Mouse (Mus musculus) kidney, embryonic 15.5 days (tissue): ENCODE data around the gene Mcrip2. TPM values are rescaled to one million over a fixed set of nuclear protein-coding genes. Genes with fewer than 3 reads are reported as not detected.

Source experiments
- ATAC-seq: fragments of 200-750 bp; cut with Nextera tagmentation; replicated peaks from 2 replicates; pipeline ENCODE4 v1.8.0; 2017; ENCODE audit warnings: moderate TSS enrichment; ENCODE audit not compliant: low FRiP score
- H3K27ac ChIP-seq: fragments of 300-500 bp; sonication (generic); 2 replicates; pipeline ENCODE4 v1.5.1; 2015; ENCODE audit warnings: mild to moderate bottlenecking, inconsistent platforms
- H3K27me3 ChIP-seq: fragments of 300-500 bp; sonication (generic); 2 replicates; pipeline ENCODE4 v1.6.1; 2015; ENCODE audit warnings: inconsistent platforms
- H3K36me3 ChIP-seq: fragments of 300-500 bp; sonication (generic); 2 replicates; pipeline ENCODE4 v1.6.1; 2015; ENCODE audit warnings: inconsistent platforms
- H3K4me1 ChIP-seq: fragments of 300-500 bp; sonication (generic); 2 replicates; pipeline ENCODE4 v1.6.1; 2015; ENCODE audit warnings: inconsistent platforms
- H3K4me2 ChIP-seq: fragments of 300-500 bp; sonication (generic); 2 replicates; pipeline ENCODE4 v1.6.1; 2015; ENCODE audit warnings: moderate library complexity, mild to moderate bottlenecking, inconsistent platforms
- H3K4me3 ChIP-seq: fragments of 300-500 bp; sonication (generic); replicated peaks from 2 replicates; pipeline ENCODE4 v1.5.1; 2015; ENCODE audit warnings: mild to moderate bottlenecking, inconsistent platforms
- H3K9ac ChIP-seq: fragments of 300-500 bp; sonication (generic); 2 replicates; pipeline ENCODE4 v1.6.1; 2015; ENCODE audit warnings: mild to moderate bottlenecking, inconsistent platforms
- H3K9me3 ChIP-seq: fragments of 300-500 bp; sonication (generic); replicated peaks from 2 replicates; pipeline ENCODE4 v1.6.1; 2016; ENCODE audit warnings: inconsistent platforms
- WGBS: fragments of 180-500 bp; shearing (Covaris S2); methylation state at CpG from one replicate; pipeline ENCODE4 v1.1.7; 2015; ENCODE audit warnings: mixed read lengths; 5-methylcytosine and 5-hydroxymethylcytosine counted together
- polyA plus RNA-seq: library from polyadenylated mRNA; unstranded; fragments of >200 nt; fragmentation: Nextera tagmentation; extraction: Ambion mirVana; gene quantifications from 2 replicates; pipeline ENCODE4 v1.2.1, GENCODE M21; 2015

Mcrip2 gene
- polyA plus RNA-seq = 54.9 and 55.1 TPM in 2 replicates

- peak; percentile 84 for ATAC-seq
- WGBS = under 1% methylated on average over 24 of the region's 24 CpGs
- Histone ChIP-seq H3K4me2 (peak within 1 kb of the TSS; percentile 96), H3K4me3 (peak within 1 kb of the TSS; percentile 82), H3K27me3 (no peaks in the 10 kb centered on the region), H3K4me1 (peaks cover 28% of the 10 kb centered on the region), H3K9me3 (no peaks in the 10 kb centered on the region), H3K36me3 (peaks cover 10% of the 10 kb centered on the region), H3K27ac (peak within 1 kb of the TSS; percentile 86), H3K9ac (peak within 1 kb of the TSS; percentile 70)
Observed at GRCm38 (mm10) chr17:25868601-25869191, at the start of gene Mcrip2. Gene Mcrip2, minus strand, starts transcription at chr17:25868764.

- 79% methylated on average over 9 of the region's 9 CpGs for WGBS
- H3K4me1 ChIP-seq = peaks cover 41% of the 10 kb centered on the region
- H3K9ac ChIP-seq = peak overlapping the region; percentile 93
- ATAC-seq = no peak
- no peaks in the 10 kb centered on the region for H3K9me3 ChIP-seq
- no peak overlapping the region for H3K27ac ChIP-seq
- no peaks in the 10 kb centered on the region for H3K36me3 ChIP-seq
- H3K4me3 ChIP-seq = peak overlapping the region; percentile 99
- no peaks in the 10 kb centered on the region for H3K27me3 ChIP-seq
- peak overlapping the region; percentile 86 for H3K4me2 ChIP-seq
Observed at GRCm38 (mm10) chr17:25918037-25918750, 49.6 kb upstream of the Mcrip2 start.

- ATAC-seq = no peak
- 85% methylated on average over 8 of the region's 8 CpGs for WGBS
- Histone ChIP-seq H3K9ac (no peak overlapping the region), H3K4me3 (no peak overlapping the region), H3K9me3 (no peaks in the 10 kb centered on the region), H3K36me3 (no peaks in the 10 kb centered on the region), H3K4me1 (peaks cover 41% of the 10 kb centered on the region), H3K27me3 (no peaks in the 10 kb centered on the region), H3K27ac (no peak overlapping the region), H3K4me2 (no peak overlapping the region)
Observed at GRCm38 (mm10) chr17:25916931-25917647, 48.5 kb upstream of the Mcrip2 start.

GRCm38 (mm10) chr17:25914295-25914694, 45.7 kb upstream of the Mcrip2 start:
- Histone ChIP-seq H3K27ac (peak overlapping the region; percentile 46; the same call in 1 of the 2 replicates), H3K9me3 (no peaks in the 10 kb centered on the region), H3K9ac (no peak overlapping the region), H3K4me2 (no peak overlapping the region), H3K27me3 (no peaks in the 10 kb centered on the region), H3K36me3 (no peaks in the 10 kb centered on the region), H3K4me3 (no peak overlapping the region), H3K4me1 (peaks cover 33% of the 10 kb centered on the region)
- ATAC-seq = no peak
- WGBS = 81% methylated on average over 4 of the region's 4 CpGs

- Histone ChIP-seq H3K9ac (no peak overlapping the region), H3K4me2 (no peak overlapping the region), H3K27me3 (no peaks in the 10 kb centered on the region), H3K4me3 (no peak overlapping the region), H3K4me1 (peaks cover 31% of the 10 kb centered on the region), H3K27ac (peak overlapping the region; percentile 46; the same call in 1 of the 2 replicates), H3K36me3 (no peaks in the 10 kb centered on the region), H3K9me3 (no peaks in the 10 kb centered on the region)
- 84% methylated on average over 1 of the region's 1 CpGs for WGBS
- ATAC-seq = no peak
Observed at GRCm38 (mm10) chr17:25913877-25914275, 45.3 kb upstream of the Mcrip2 start.

- H3K9me3 ChIP-seq = no peaks in the 10 kb centered on the region
- ATAC-seq = no peak
- no peak overlapping the region for H3K4me2 ChIP-seq
- H3K36me3 ChIP-seq = no peaks in the 10 kb centered on the region
- 82% methylated on average over 14 of the region's 14 CpGs for WGBS
- H3K4me3 ChIP-seq = no peak overlapping the region
- H3K27me3 ChIP-seq = no peaks in the 10 kb centered on the region
- H3K27ac ChIP-seq = no peak overlapping the region
- H3K4me1 ChIP-seq = peaks cover 26% of the 10 kb centered on the region
- H3K9ac ChIP-seq = no peak overlapping the region
Observed at GRCm38 (mm10) chr17:25913186-25913876, 44.8 kb upstream of the Mcrip2 start.

- H3K4me2 ChIP-seq = no peak overlapping the region
- no peak overlapping the region for H3K4me3 ChIP-seq
- no peaks in the 10 kb centered on the region for H3K36me3 ChIP-seq
- H3K4me1 ChIP-seq = peaks cover 18% of the 10 kb centered on the region; the same call in 1 of the 2 replicates
- WGBS = 87% methylated on average over 4 of the region's 4 CpGs
- H3K27ac ChIP-seq = no peak overlapping the region
- H3K9ac ChIP-seq = no peak overlapping the region
- H3K9me3 ChIP-seq = no peaks in the 10 kb centered on the region
- H3K27me3 ChIP-seq = no peaks in the 10 kb centered on the region
- no peak for ATAC-seq
Observed at GRCm38 (mm10) chr17:25911816-25912215, 43.3 kb upstream of the Mcrip2 start.

- Histone ChIP-seq H3K9ac (no peak overlapping the region), H3K9me3 (no peaks in the 10 kb centered on the region), H3K4me2 (no peak overlapping the region), H3K36me3 (0 out of 2 replicates have a peak, but pooled peaks cover 6% of the 10 kb centered on the region), H3K27me3 (no peaks in the 10 kb centered on the region), H3K4me1 (no peaks in the 10 kb centered on the region), H3K4me3 (no peak overlapping the region), H3K27ac (no peak overlapping the region)
- WGBS = 83% methylated on average over 2 of the region's 2 CpGs
- ATAC-seq = no peak
Observed at GRCm38 (mm10) chr17:25907640-25908039, 39.1 kb upstream of the Mcrip2 start.

- no peaks in the 10 kb centered on the region for H3K27me3 ChIP-seq
- H3K9ac ChIP-seq = no peak overlapping the region
- no peak overlapping the region for H3K27ac ChIP-seq
- no peaks in the 10 kb centered on the region for H3K9me3 ChIP-seq
- WGBS = 85% methylated on average over 3 of the region's 3 CpGs
- ATAC-seq = no peak
- H3K36me3 ChIP-seq = peaks cover 20% of the 10 kb centered on the region
- H3K4me1 ChIP-seq = no peaks in the 10 kb centered on the region
- H3K4me3 ChIP-seq = no peak overlapping the region
- H3K4me2 ChIP-seq = no peak overlapping the region
Observed at GRCm38 (mm10) chr17:25903061-25903460, 34.5 kb upstream of the Mcrip2 start.

GRCm38 (mm10) chr17:25900193-25900592, 31.6 kb upstream of the Mcrip2 start:
- H3K27ac ChIP-seq = no peak overlapping the region
- no peaks in the 10 kb centered on the region for H3K27me3 ChIP-seq
- H3K4me2 ChIP-seq = no peak overlapping the region
- peaks cover 14% of the 10 kb centered on the region for H3K36me3 ChIP-seq
- no peak for ATAC-seq
- peaks cover 17% of the 10 kb centered on the region for H3K4me1 ChIP-seq
- 91% methylated on average over 1 of the region's 1 CpGs for whole genome bisulfite sequencing
- H3K4me3 ChIP-seq = no peak overlapping the region
- no peaks in the 10 kb centered on the region for H3K9me3 ChIP-seq
- no peak overlapping the region for H3K9ac ChIP-seq

GRCm38 (mm10) chr17:25895891-25896290, 27.3 kb upstream of the Mcrip2 start:
- no peaks in the 10 kb centered on the region for H3K27me3 ChIP-seq
- no peak overlapping the region for H3K4me3 ChIP-seq
- H3K4me1 ChIP-seq = peaks cover 20% of the 10 kb centered on the region
- 51% methylated on average over 12 of the region's 12 CpGs for WGBS
- no peak overlapping the region for H3K4me2 ChIP-seq
- H3K9me3 ChIP-seq = no peaks in the 10 kb centered on the region
- H3K36me3 ChIP-seq = peaks cover 11% of the 10 kb centered on the region
- no peak overlapping the region for H3K9ac ChIP-seq
- H3K27ac ChIP-seq = peak overlapping the region; percentile 66
- no peak for ATAC-seq
